Mouse (Mus musculus): ENCODE data around the gene Ralbp1. TPM values are rescaled to one million over a fixed set of nuclear protein-coding genes. Genes with fewer than 3 reads are reported as not detected.
A peak's percentile ranks its signal among the peaks of the same experiment; 100 is the strongest.

Gene Ralbp1
- polyA plus RNA-seq, 1 experiment = 12.8 TPM

DNA sequence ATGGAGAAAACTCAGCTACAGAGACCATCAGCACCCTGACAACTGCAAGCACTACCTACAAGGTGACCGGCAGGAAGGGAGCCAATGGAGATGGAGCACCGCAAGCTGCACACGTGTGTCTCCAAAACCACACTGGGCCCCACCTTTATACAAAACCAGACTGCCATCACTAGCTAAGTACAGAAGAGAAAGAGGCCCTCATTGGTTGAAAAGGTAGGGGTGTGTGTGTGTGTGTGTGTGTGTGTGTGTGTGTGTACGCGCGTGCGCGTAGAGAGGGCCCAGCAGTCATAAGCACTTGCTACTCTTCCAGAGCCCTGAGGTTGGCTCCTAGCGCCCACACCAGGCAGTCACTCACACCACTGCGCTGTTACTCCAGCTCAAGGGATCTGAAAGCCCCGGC is 11.8 kb downstream of the Ralbp1 start:
- Histone ChIP-seq H3K4me1 (ENCODE audit: control insufficient read depth, insufficient read depth, low read length) (peaks cover 2% of the 10 kb centered on the region; the same call in 1 of the 2 replicates), H3K27ac (ENCODE audit: control insufficient read depth, insufficient read depth, low read depth, low read length) (no peak overlapping the region), H3K4me3 (ENCODE audit: control insufficient read depth, low read depth, low read length) (no peak overlapping the region), H3K27me3 (ENCODE audit: control insufficient read depth, insufficient read depth, low read length) (no peaks in the 10 kb centered on the region), H3K36me3 (ENCODE audit: control insufficient read depth, insufficient read depth, low read length) (no peaks in the 10 kb centered on the region)
- no peak for TF ChIP-seq CTCF (IDR thresholded peaks at IDR 0.05; ENCODE audit: control insufficient read depth, insufficient read depth, insufficient replicate concordance, low read depth, low read length)

DNA sequence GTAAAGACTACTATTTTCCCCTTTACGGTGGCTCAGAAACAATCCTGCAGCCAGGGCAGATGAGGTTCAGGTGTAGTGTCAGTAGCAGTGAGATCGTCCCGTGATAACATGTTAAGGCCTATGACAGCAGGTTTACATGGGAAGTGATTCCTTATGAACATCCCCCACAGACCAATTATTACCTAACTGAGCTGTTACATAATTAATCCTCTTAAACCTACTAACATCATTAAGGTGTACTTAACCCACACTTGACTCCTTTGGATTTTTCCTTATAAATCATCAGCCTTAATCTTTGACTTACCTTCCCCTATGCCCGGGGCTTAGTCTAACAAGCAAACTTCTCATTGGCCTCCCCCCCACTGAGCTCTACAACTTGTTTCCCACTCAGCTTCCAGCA is 12.4 kb downstream of the Ralbp1 start:
- peaks cover 2% of the 10 kb centered on the region; the same call in 1 of the 2 replicates for H3K4me1 ChIP-seq (ENCODE audit: control insufficient read depth, insufficient read depth, low read length)
- H3K36me3 ChIP-seq (ENCODE audit: control insufficient read depth, insufficient read depth, low read length) = no peaks in the 10 kb centered on the region
- TF ChIP-seq CTCF (IDR thresholded peaks at IDR 0.05; ENCODE audit: control insufficient read depth, insufficient read depth, insufficient replicate concordance, low read depth, low read length) = no peak
- TF ChIP-seq POLR2A (IDR thresholded peaks at IDR 0.05; ENCODE audit: control insufficient read depth, low read depth, low read length) = no peak
- no peak overlapping the region for H3K4me3 ChIP-seq (ENCODE audit: control insufficient read depth, low read depth, low read length)
- H3K27me3 ChIP-seq (ENCODE audit: control insufficient read depth, insufficient read depth, low read length) = no peaks in the 10 kb centered on the region
- no peak overlapping the region for H3K27ac ChIP-seq (ENCODE audit: control insufficient read depth, insufficient read depth, low read depth, low read length)

DNA sequence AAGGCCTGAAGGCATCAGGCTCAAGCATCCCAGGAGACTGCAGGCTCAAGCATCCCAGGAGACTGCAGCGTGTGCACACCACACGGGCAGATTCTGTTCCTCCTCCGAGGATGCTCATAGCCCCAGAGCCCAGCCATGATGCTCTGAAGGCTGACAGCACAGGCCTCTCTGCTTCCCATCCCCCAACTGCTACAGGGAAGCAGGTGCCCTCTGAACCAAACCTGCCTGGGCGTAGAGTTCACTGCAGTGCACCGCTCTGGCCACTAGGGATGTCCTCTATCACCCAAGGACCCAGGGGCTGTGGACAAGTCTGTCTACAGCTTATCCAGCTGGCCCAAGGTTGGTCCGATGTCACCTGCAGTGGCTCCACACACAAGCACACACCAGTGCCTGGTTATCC is 12.9 kb downstream of the Ralbp1 start:
- H3K36me3 ChIP-seq (ENCODE audit: control insufficient read depth, insufficient read depth, low read length) = no peaks in the 10 kb centered on the region
- no peak overlapping the region for H3K27ac ChIP-seq (ENCODE audit: control insufficient read depth, insufficient read depth, low read depth, low read length)
- no peaks in the 10 kb centered on the region for H3K27me3 ChIP-seq (ENCODE audit: control insufficient read depth, insufficient read depth, low read length)
- TF ChIP-seq CTCF (IDR thresholded peaks at IDR 0.05; ENCODE audit: control insufficient read depth, insufficient read depth, insufficient replicate concordance, low read depth, low read length) (no peak; the same call in 1 of the 2 replicates), POLR2A (IDR thresholded peaks at IDR 0.05; ENCODE audit: control insufficient read depth, low read depth, low read length) (no peak)
- H3K4me3 ChIP-seq (ENCODE audit: control insufficient read depth, low read depth, low read length) = no peak overlapping the region
- H3K4me1 ChIP-seq (ENCODE audit: control insufficient read depth, insufficient read depth, low read length) = peaks cover 2% of the 10 kb centered on the region; the same call in 1 of the 2 replicates

DNA sequence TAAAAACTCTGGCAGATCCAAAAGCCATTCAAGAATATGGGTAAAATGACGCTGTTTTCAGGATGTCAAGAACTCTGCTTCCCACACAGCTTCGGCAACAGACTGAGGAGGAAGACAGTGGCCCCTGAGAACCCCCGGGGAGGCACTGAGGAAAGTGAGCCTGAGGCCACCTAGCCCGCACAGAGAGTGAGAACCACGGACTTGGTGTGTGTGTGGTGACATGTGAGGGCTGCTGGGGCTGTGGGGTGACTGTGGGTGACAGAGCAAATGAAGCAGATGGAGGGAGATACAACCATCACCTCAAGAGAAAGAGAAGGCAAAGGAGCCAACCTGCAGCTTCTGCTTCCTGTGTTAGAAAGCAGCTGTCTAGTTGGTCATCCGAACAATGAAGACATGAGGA is 13.5 kb downstream of the Ralbp1 start:
- TF ChIP-seq POLR2A (IDR thresholded peaks at IDR 0.05; ENCODE audit: control insufficient read depth, low read depth, low read length) (no peak), CTCF (IDR thresholded peaks at IDR 0.05; ENCODE audit: control insufficient read depth, insufficient read depth, insufficient replicate concordance, low read depth, low read length) (no peak)
- Histone ChIP-seq H3K27ac (ENCODE audit: control insufficient read depth, insufficient read depth, low read depth, low read length) (peak overlapping the region; percentile 10; the same call in 1 of the 2 replicates), H3K36me3 (ENCODE audit: control insufficient read depth, insufficient read depth, low read length) (no peaks in the 10 kb centered on the region), H3K27me3 (ENCODE audit: control insufficient read depth, insufficient read depth, low read length) (no peaks in the 10 kb centered on the region), H3K4me3 (ENCODE audit: control insufficient read depth, low read depth, low read length) (no peak overlapping the region), H3K4me1 (ENCODE audit: control insufficient read depth, insufficient read depth, low read length) (peaks cover 2% of the 10 kb centered on the region; the same call in 1 of the 2 replicates)

DNA sequence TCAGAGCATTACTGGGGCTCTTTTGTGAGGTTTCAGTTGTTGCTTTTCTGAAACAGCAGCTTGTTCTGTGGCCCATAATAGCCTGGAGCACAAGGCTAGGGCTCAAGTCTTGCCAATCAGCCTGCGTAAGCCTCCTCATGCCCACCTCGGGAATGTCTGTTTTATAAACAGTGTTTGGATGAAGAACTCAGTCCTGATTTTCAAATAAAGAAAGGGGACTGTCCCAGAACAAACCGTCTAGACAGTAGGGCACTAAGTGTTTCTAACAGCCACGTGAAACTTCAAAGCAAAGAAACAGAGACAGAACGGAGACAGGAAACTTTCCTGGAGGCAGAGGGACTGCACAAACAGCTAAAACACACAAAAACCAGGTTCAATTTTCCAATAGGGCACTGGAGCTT is 14.0 kb downstream of the Ralbp1 start:
- TF ChIP-seq POLR2A (IDR thresholded peaks at IDR 0.05; ENCODE audit: control insufficient read depth, low read depth, low read length) = no peak
- no peak for TF ChIP-seq CTCF (IDR thresholded peaks at IDR 0.05; ENCODE audit: control insufficient read depth, insufficient read depth, insufficient replicate concordance, low read depth, low read length)
- peak overlapping the region; percentile 10; the same call in 1 of the 2 replicates for H3K27ac ChIP-seq (ENCODE audit: control insufficient read depth, insufficient read depth, low read depth, low read length)
- no peaks in the 10 kb centered on the region for H3K27me3 ChIP-seq (ENCODE audit: control insufficient read depth, insufficient read depth, low read length)
- H3K4me3 ChIP-seq (ENCODE audit: control insufficient read depth, low read depth, low read length) = no peak overlapping the region
- H3K36me3 ChIP-seq (ENCODE audit: control insufficient read depth, insufficient read depth, low read length) = no peaks in the 10 kb centered on the region
- peaks cover 2% of the 10 kb centered on the region; the same call in 1 of the 2 replicates for H3K4me1 ChIP-seq (ENCODE audit: control insufficient read depth, insufficient read depth, low read length)

DNA sequence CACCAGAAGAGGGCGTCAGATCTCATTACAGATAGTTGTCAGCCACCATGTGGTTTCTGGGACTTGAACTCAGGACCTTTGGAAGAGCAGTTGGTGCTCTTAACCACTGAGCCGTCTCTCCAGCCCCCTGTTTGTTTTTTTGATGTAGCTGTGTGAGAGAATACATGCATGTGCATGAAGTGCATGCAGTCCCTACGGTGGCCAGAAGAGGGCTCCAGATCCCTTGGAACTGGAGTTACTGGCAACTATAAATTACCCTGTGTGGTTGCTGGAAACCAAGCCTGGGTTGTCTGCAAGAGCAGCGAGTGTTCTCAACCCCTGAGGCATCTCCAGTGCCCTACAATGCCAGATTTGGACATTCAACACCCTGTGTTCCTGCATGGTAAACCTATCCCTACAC is 15.5 kb downstream of the Ralbp1 start:
- no peaks in the 10 kb centered on the region for H3K36me3 ChIP-seq (ENCODE audit: control insufficient read depth, insufficient read depth, low read length)
- peaks cover 2% of the 10 kb centered on the region; the same call in 1 of the 2 replicates for H3K4me1 ChIP-seq (ENCODE audit: control insufficient read depth, insufficient read depth, low read length)
- H3K27ac ChIP-seq (ENCODE audit: control insufficient read depth, insufficient read depth, low read depth, low read length) = no peak overlapping the region
- H3K4me3 ChIP-seq (ENCODE audit: control insufficient read depth, low read depth, low read length) = no peak overlapping the region
- no peaks in the 10 kb centered on the region for H3K27me3 ChIP-seq (ENCODE audit: control insufficient read depth, insufficient read depth, low read length)
- TF ChIP-seq CTCF (IDR thresholded peaks at IDR 0.05; ENCODE audit: control insufficient read depth, insufficient read depth, insufficient replicate concordance, low read depth, low read length) = peak; percentile 43; the same call in 1 of the 2 replicates
- no peak for TF ChIP-seq POLR2A (IDR thresholded peaks at IDR 0.05; ENCODE audit: control insufficient read depth, low read depth, low read length)

DNA sequence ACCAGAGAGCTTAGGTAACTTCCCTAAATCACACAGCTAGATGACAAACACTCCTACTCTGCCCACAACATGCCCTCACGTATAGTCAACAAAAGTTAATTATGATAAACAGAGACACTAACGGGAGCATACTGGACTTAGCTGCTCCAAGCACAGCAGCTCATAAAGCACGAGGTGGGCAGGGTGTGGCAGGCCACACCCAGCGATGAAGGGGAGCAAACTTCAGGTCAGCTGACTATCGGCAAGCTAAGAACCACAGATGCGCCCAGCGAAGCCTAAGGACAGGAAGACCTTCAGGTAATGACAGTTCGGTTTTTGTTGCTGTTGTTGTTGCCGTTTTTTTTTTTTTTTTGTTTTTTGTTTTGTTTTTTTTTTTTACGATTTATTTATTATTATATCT is 15.9 kb downstream of the Ralbp1 start:
- Histone ChIP-seq H3K4me1 (ENCODE audit: control insufficient read depth, insufficient read depth, low read length) (peaks cover 2% of the 10 kb centered on the region; the same call in 1 of the 2 replicates), H3K36me3 (ENCODE audit: control insufficient read depth, insufficient read depth, low read length) (no peaks in the 10 kb centered on the region), H3K27ac (ENCODE audit: control insufficient read depth, insufficient read depth, low read depth, low read length) (no peak overlapping the region), H3K4me3 (ENCODE audit: control insufficient read depth, low read depth, low read length) (no peak overlapping the region), H3K27me3 (ENCODE audit: control insufficient read depth, insufficient read depth, low read length) (no peaks in the 10 kb centered on the region)
- no peak for TF ChIP-seq POLR2A (IDR thresholded peaks at IDR 0.05; ENCODE audit: control insufficient read depth, low read depth, low read length)
- TF ChIP-seq CTCF (IDR thresholded peaks at IDR 0.05; ENCODE audit: control insufficient read depth, insufficient read depth, insufficient replicate concordance, low read depth, low read length) = no peak

DNA sequence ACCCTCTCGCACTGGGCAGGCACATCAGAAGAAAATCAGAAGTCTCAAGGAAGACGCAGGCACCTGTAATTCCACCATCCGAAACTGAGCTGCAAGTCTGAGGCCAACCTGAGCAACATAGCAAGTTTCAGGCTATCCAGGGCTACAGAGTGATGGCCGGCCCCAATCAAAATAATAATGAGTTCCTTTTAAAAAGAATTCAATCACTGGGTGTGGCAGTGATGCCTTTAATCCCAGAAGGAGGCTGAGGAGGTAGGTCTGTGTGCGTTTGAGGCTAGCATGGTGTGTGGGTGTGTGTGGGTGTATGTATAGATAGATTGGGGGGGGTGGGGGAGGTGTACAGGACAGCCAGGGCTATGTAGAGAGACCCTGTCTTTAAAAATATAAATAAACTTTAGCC is 17.6 kb downstream of the Ralbp1 start:
- Histone ChIP-seq H3K36me3 (ENCODE audit: control insufficient read depth, insufficient read depth, low read length) (no peaks in the 10 kb centered on the region), H3K4me1 (ENCODE audit: control insufficient read depth, insufficient read depth, low read length) (peaks cover 2% of the 10 kb centered on the region; the same call in 1 of the 2 replicates), H3K4me3 (ENCODE audit: control insufficient read depth, low read depth, low read length) (no peak overlapping the region), H3K27me3 (ENCODE audit: control insufficient read depth, insufficient read depth, low read length) (no peaks in the 10 kb centered on the region), H3K27ac (ENCODE audit: control insufficient read depth, insufficient read depth, low read depth, low read length) (no peak overlapping the region)
- TF ChIP-seq CTCF (IDR thresholded peaks at IDR 0.05; ENCODE audit: control insufficient read depth, insufficient read depth, insufficient replicate concordance, low read depth, low read length) (no peak), POLR2A (IDR thresholded peaks at IDR 0.05; ENCODE audit: control insufficient read depth, low read depth, low read length) (no peak)
